Mouse (Mus musculus) MN1 (cell line): Measurements from ENCODE around the gene Ms4a4b.
"Not testable (repeated sequence)": the region's sequence is repeated elsewhere in the genome, so short reads cannot be mapped to it uniquely, and the experiment has no call there.

Experiments
- DNase-seq: peaks from one replicate; pipeline ENCODE4 v3.0.0-alpha.2; 2016; ENCODE audit warnings: low spot score

Ms4a4b gene

GRCm38 (mm10) chr19:11443338-11443737 is at the start of gene Ms4a4b:
TSS of gene Ms4a4b (plus strand) at chr19:11443553.
- no peak for DNase-seq

GRCm38 (mm10) chr19:11395769-11396168 is 47.6 kb upstream of the Ms4a4b start:
- no peak for DNase-seq

- no peak for DNase-seq
Observed at GRCm38 (mm10) chr19:11404527-11404926, 38.8 kb upstream of the Ms4a4b start, which contains the start of gene Ms4a4c. TSS of gene Ms4a4c (plus strand) at chr19:11404770.

- no peak for DNase-seq
Observed at GRCm38 (mm10) chr19:11407428-11407827, 35.9 kb upstream of the Ms4a4b start.

GRCm38 (mm10) chr19:11408591-11408990 is 34.8 kb upstream of the Ms4a4b start:
- no peak for DNase-seq

- DNase-seq: no peak
Observed at GRCm38 (mm10) chr19:11411640-11412039, 31.7 kb upstream of the Ms4a4b start.

- no peak for DNase-seq
Observed at GRCm38 (mm10) chr19:11414084-11414483, 29.3 kb upstream of the Ms4a4b start.

- DNase-seq: no peak
Observed at GRCm38 (mm10) chr19:11415581-11415980, 27.8 kb upstream of the Ms4a4b start.

GRCm38 (mm10) chr19:11418865-11419264 is 24.5 kb upstream of the Ms4a4b start:
- not testable (repeated sequence) for DNase-seq

- not testable (repeated sequence) for DNase-seq
Observed at GRCm38 (mm10) chr19:11431209-11431608, 12.1 kb upstream of the Ms4a4b start.

- no peak for DNase-seq
Observed at GRCm38 (mm10) chr19:11435058-11435834, 8.1 kb upstream of the Ms4a4b start.

- DNase-seq: no peak
Observed at GRCm38 (mm10) chr19:11443964-11444363, 611 bp downstream of the Ms4a4b start.

GRCm38 (mm10) chr19:11447238-11447637 is 3.9 kb downstream of the Ms4a4b start:
- DNase-seq: no peak

- not testable (repeated sequence) for DNase-seq
Observed at GRCm38 (mm10) chr19:11459041-11459440, 15.7 kb downstream of the Ms4a4b start.

- DNase-seq: not testable (repeated sequence)
Observed at GRCm38 (mm10) chr19:11464795-11465194, 21.4 kb downstream of the Ms4a4b start.

- DNase-seq: no peak
Observed at GRCm38 (mm10) chr19:11466471-11466870, 23.1 kb downstream of the Ms4a4b start.

GRCm38 (mm10) chr19:11468361-11468760 is 25.0 kb downstream of the Ms4a4b start:
- not testable (repeated sequence) for DNase-seq

GRCm38 (mm10) chr19:11469215-11469614 is 25.9 kb downstream of the Ms4a4b start, which contains the start of gene Ms4a6c:
TSS of gene Ms4a6c (plus strand) at chr19:11469366.
- DNase-seq: not testable (repeated sequence)

GRCm38 (mm10) chr19:11479714-11480113 is 36.4 kb downstream of the Ms4a4b start:
- DNase-seq: no peak

- DNase-seq: no peak
Observed at GRCm38 (mm10) chr19:11482684-11483083, 39.3 kb downstream of the Ms4a4b start.

GRCm38 (mm10) chr19:11483941-11484340 is 40.6 kb downstream of the Ms4a4b start:
- DNase-seq: no peak

- no peak for DNase-seq
Observed at GRCm38 (mm10) chr19:11484388-11484787, 41.0 kb downstream of the Ms4a4b start.

GRCm38 (mm10) chr19:11485266-11485665 is 41.9 kb downstream of the Ms4a4b start:
- no peak for DNase-seq

GRCm38 (mm10) chr19:11485746-11486145 is 42.4 kb downstream of the Ms4a4b start, which contains the start of gene Gm8369:
TSS of gene Gm8369 (plus strand) at chr19:11485938.
- DNase-seq: no peak
